Comparison of ENCODE assay signal across 22 mouse cellular contexts in genomic region chr15:63674404-63674803, GRCm38 (mm10).
A peak's percentile ranks its signal among the peaks of the same experiment; 100 is the strongest.
DNase-seq lines count a peak whose midpoint lies in the region; ATAC-seq and TF ChIP-seq lines count a peak whose summit lies in the region.
"Had no signal": no experiment of that assay in that cellular context is flagged by ENCODE, and none has a peak within 500 bp of the region (broad histone marks: within the 10 kb centered on the region; RNA-seq: fewer than 3 reads in every experiment).

No protein-coding gene starts in this region.

- no peak for ATAC-seq in embryonic facial prominence, embryonic 12.5 days (ENCODE audit: insufficient number of reproducible peaks, insufficient read depth, low FRiP score, low TSS enrichment)
- ATAC-seq in lung, embryonic 14.5 days (ENCODE audit: insufficient read depth), result no peak
- ATAC-seq in stomach, postnatal 0 days (ENCODE audit: low FRiP score, low TSS enrichment), result no peak
- ATAC-seq: intestine, embryonic 15.5 days; midbrain, embryonic 15.5 days had no signal

- H3K36me3 ChIP-seq in embryonic facial prominence, embryonic 12.5 days, result no peaks in the 10 kb centered on the region
- no peaks in the 10 kb centered on the region for H3K36me3 ChIP-seq in embryonic facial prominence, embryonic 10.5 days (replicated peaks)
- H3K36me3 ChIP-seq in lung, embryonic 14.5 days (ENCODE audit: insufficient read depth), result no peaks in the 10 kb centered on the region
- H3K36me3 ChIP-seq in stomach, postnatal 0 days (ENCODE audit: control insufficient read depth, insufficient read depth, low read length), result no peaks in the 10 kb centered on the region
- H3K36me3 ChIP-seq: heart, embryonic 12.5 days; intestine, embryonic 15.5 days; midbrain, embryonic 15.5 days; stomach, embryonic 15.5 days had no signal

- TF ChIP-seq EP300 in stomach, postnatal 0 days (optimal IDR thresholded peaks at IDR 0.05), result no peak

- 0 out of 2 replicates have a peak, but pooled peaks have one; percentile 27 for TF ChIP-seq CTCF in lung, embryonic 14.5 days (IDR thresholded peaks at IDR 0.05; ENCODE audit: low read depth)
- peak; percentile 36 for TF ChIP-seq CTCF in stomach, postnatal 0 days (IDR thresholded peaks at IDR 0.05; ENCODE audit: low read depth)

- H3K27me3 ChIP-seq in embryonic facial prominence, embryonic 12.5 days, result no peaks in the 10 kb centered on the region
- peaks cover 18% of the 10 kb centered on the region for H3K27me3 ChIP-seq in embryonic facial prominence, embryonic 10.5 days (replicated peaks; ENCODE audit: low read depth, poor library complexity, severe bottlenecking)
- no peaks in the 10 kb centered on the region for H3K27me3 ChIP-seq in lung, embryonic 14.5 days (ENCODE audit: insufficient read depth, low read length)
- no peaks in the 10 kb centered on the region for H3K27me3 ChIP-seq in stomach, postnatal 0 days (ENCODE audit: control insufficient read depth, insufficient read depth, low read length)
- H3K27me3 ChIP-seq: heart, embryonic 12.5 days; intestine, embryonic 15.5 days; megakaryocyte, embryonic 14.5 days; stomach, embryonic 15.5 days had no signal

- no peaks in the 10 kb centered on the region for H3K9me3 ChIP-seq in embryonic facial prominence, embryonic 12.5 days
- H3K9me3 ChIP-seq in embryonic facial prominence, embryonic 10.5 days, result 0 out of 2 replicates have a peak, but pooled peaks cover 3% of the 10 kb centered on the region
- H3K9me3 ChIP-seq in lung, embryonic 14.5 days (ENCODE audit: low read depth, low read length), result no peaks in the 10 kb centered on the region
- no peaks in the 10 kb centered on the region for H3K9me3 ChIP-seq in stomach, postnatal 0 days (ENCODE audit: control insufficient read depth, low read length)
- H3K9me3 ChIP-seq: heart, embryonic 12.5 days; intestine, embryonic 15.5 days; midbrain, embryonic 15.5 days; stomach, embryonic 15.5 days had no signal

- no peaks in the 10 kb centered on the region for H3K4me1 ChIP-seq in embryonic facial prominence, embryonic 12.5 days
- peaks cover 7% of the 10 kb centered on the region for H3K4me1 ChIP-seq in embryonic facial prominence, embryonic 10.5 days
- H3K4me1 ChIP-seq in lung, embryonic 14.5 days (ENCODE audit: insufficient read depth), result 0 out of 2 replicates have a peak, but pooled peaks cover 10% of the 10 kb centered on the region
- H3K4me1 ChIP-seq in stomach, postnatal 0 days (replicated peaks; ENCODE audit: control insufficient read depth, insufficient read depth), result no peaks in the 10 kb centered on the region
- H3K4me1 ChIP-seq: heart, embryonic 12.5 days; stomach, embryonic 15.5 days had no signal

- H3K27ac ChIP-seq in embryonic facial prominence, embryonic 12.5 days, result peak overlapping the region; percentile 81
- H3K27ac ChIP-seq in embryonic facial prominence, embryonic 10.5 days (replicated peaks), result no peak overlapping the region
- H3K27ac ChIP-seq in lung, embryonic 14.5 days (ENCODE audit: low read depth), result no peak overlapping the region
- no peak overlapping the region for H3K27ac ChIP-seq in stomach, postnatal 0 days (replicated peaks)
- H3K27ac ChIP-seq: gastrocnemius, adult 2 months; hindbrain, embryonic 14.5 days; intestine, embryonic 15.5 days; midbrain, embryonic 15.5 days; stomach, embryonic 15.5 days had no signal

- 93% methylated on average over 5 of the region's 5 CpGs for WGBS in embryonic facial prominence, embryonic 12.5 days
- WGBS in embryonic facial prominence, embryonic 10.5 days, result 93% methylated on average over 5 of the region's 5 CpGs
- 93% methylated on average over 5 of the region's 5 CpGs for WGBS in lung, embryonic 14.5 days
- WGBS in stomach, postnatal 0 days, result 93% methylated on average over 5 of the region's 5 CpGs

- DNase-seq in embryonic facial prominence, embryonic 10.5 days (ENCODE audit: low spot score), result no peak
- no peak for DNase-seq in lung, embryonic 14.5 days
- DNase-seq in lung, postnatal 4 days, result no peak
- DNase-seq in R1 (ENCODE audit: low read depth, low spot score), result peak; percentile 42
- DNase-seq in stomach, postnatal 0 days (ENCODE audit: low spot score), result no peak
- DNase-seq in urinary bladder, postnatal 25 days (ENCODE audit: low spot score), result no peak
- no peak for DNase-seq in neural tube, embryonic 10.5 days (ENCODE audit: extremely low spot score, low spot score)
- DNase-seq: adrenal gland, postnatal 36 days; cerebellum, adult 18-20 months; gastrocnemius, adult 2 months; heart, postnatal 14 days; kidney, adult 9 months; kidney, postnatal 36 days; lung, postnatal 14 days; right cerebral cortex, postnatal 14 days had no signal

- no peak overlapping the region for H3K4me2 ChIP-seq in embryonic facial prominence, embryonic 12.5 days (replicated peaks)
- H3K4me2 ChIP-seq in lung, embryonic 14.5 days, result no peak overlapping the region
- H3K4me2 ChIP-seq in stomach, postnatal 0 days (replicated peaks; ENCODE audit: low read depth), result no peak overlapping the region
- H3K4me2 ChIP-seq: heart, embryonic 12.5 days; hindbrain, embryonic 14.5 days; intestine, embryonic 15.5 days; midbrain, embryonic 15.5 days; stomach, embryonic 15.5 days had no signal

- H3K4me3 ChIP-seq in embryonic facial prominence, embryonic 12.5 days, result no peak overlapping the region
- H3K4me3 ChIP-seq in embryonic facial prominence, embryonic 10.5 days, result no peak overlapping the region
- no peak overlapping the region for H3K4me3 ChIP-seq in lung, embryonic 14.5 days (ENCODE audit: low read depth, low read length)
- H3K4me3 ChIP-seq in stomach, postnatal 0 days (ENCODE audit: low read depth, low read length), result no peak overlapping the region
- H3K4me3 ChIP-seq: gastrocnemius, adult 2 months; heart, embryonic 12.5 days; intestine, embryonic 15.5 days; megakaryocyte, embryonic 14.5 days; midbrain, embryonic 15.5 days; stomach, embryonic 15.5 days had no signal

- H3K9ac ChIP-seq in embryonic facial prominence, embryonic 12.5 days, result no peak overlapping the region
- H3K9ac ChIP-seq in lung, embryonic 14.5 days, result no peak overlapping the region
- H3K9ac ChIP-seq in stomach, postnatal 0 days (ENCODE audit: low read length), result no peak overlapping the region
- H3K9ac ChIP-seq: heart, embryonic 12.5 days; hindbrain, embryonic 14.5 days; intestine, embryonic 15.5 days; midbrain, embryonic 15.5 days; stomach, embryonic 15.5 days had no signal
